Mouse (Mus musculus): ENCODE results near the gene Ptpn18. TPM values are rescaled to one million over a fixed set of nuclear protein-coding genes. Genes with fewer than 3 reads are reported as not detected.

Ptpn18 gene
- polyA plus RNA-seq (2012): 1.4 and 1.5 TPM in 2 replicates

DNA sequence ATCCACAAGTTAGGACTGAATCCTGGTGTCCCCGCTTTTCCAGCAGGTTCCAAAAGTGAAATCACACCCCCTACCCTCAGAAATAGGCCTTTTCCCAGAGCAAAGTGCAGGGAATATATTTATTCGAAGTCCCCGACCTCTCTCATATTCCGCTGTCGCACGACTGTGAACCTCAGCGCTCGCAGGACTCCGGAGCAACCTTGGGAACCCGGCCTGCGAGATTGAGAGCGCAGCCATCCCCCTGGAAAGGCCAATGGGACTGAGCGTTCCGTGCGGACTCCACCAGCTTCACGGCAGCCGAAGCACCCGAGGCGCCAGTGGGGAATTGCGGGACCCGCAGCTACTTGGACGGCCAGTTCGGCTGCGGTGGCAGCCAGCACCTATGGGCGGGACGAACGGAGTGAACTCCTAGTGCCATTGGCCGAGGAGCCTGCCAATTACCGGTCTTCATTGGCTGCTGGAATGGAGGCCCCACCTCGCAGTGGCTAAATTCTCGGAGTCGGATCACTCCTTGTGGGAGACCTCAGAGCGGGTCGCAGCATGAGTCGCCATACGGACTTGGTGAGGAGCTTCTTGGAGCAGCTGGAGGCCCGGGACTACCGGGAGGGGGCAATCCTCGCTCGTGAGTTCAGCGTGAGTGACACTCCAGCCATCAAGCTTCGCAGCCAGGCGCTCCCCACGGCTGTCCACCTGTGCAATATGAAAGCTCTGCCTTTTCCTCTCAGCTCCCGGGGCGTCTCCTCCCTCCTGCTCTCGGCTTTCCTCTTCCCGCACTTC is at the start of gene Ptpn18:
TSS of gene Ptpn18 (plus strand) at position 479 of the 777 bp plus-strand sequence.
- H3K36me3 ChIP-seq (ENCODE audit: control insufficient read depth): no peaks in the 10 kb centered on the region
- peak within 1 kb of the TSS; percentile 66 for H3K4me3 ChIP-seq (replicated peaks)
- peaks cover 21% of the 10 kb centered on the region for H3K4me1 ChIP-seq (ENCODE audit: control insufficient read depth)
- peaks cover 47% of the 10 kb centered on the region for H3K27me3 ChIP-seq (ENCODE audit: control insufficient read depth)
- H3K9me3 ChIP-seq (ENCODE audit: control insufficient read depth, low read length): no peaks in the 10 kb centered on the region
- TF ChIP-seq TAL1 (IDR thresholded peaks at IDR 0.05; ENCODE audit: low read length) (no peak), GATA1 (IDR thresholded peaks at IDR 0.05; ENCODE audit: low read length) (no peak)

DNA sequence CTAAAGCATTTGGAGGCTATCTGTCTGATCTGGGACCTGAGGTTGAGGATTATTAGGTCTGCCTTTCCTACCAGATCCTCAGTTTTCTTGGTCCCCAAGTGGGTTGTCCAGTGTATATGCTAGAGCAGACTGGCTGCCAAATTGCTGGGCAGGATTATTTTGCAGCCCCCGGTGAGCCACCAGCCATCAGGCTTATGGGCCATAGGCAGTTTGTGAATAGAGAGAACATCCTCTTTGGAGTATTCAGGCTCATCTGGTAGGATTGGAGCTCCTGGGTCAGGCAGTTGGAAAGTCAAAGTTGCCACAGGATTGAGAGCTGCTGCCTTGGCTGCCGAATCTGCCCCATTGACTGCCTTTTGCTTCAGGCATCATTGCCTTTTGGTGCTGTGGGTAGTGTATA is 31.1 kb upstream of the Ptpn18 start:
- no peak overlapping the region for H3K4me3 ChIP-seq (replicated peaks)
- H3K9me3 ChIP-seq (ENCODE audit: control insufficient read depth, low read length): peaks cover 51% of the 10 kb centered on the region
- H3K27me3 ChIP-seq (ENCODE audit: control insufficient read depth): no peaks in the 10 kb centered on the region; the same call in 1 of the 2 replicates
- H3K4me1 ChIP-seq (ENCODE audit: control insufficient read depth): peaks cover 8% of the 10 kb centered on the region
- TF ChIP-seq GATA1 (IDR thresholded peaks at IDR 0.05; ENCODE audit: low read length) (no peak), TAL1 (IDR thresholded peaks at IDR 0.05; ENCODE audit: low read length) (no peak)
- no peaks in the 10 kb centered on the region for H3K36me3 ChIP-seq (ENCODE audit: control insufficient read depth)

DNA sequence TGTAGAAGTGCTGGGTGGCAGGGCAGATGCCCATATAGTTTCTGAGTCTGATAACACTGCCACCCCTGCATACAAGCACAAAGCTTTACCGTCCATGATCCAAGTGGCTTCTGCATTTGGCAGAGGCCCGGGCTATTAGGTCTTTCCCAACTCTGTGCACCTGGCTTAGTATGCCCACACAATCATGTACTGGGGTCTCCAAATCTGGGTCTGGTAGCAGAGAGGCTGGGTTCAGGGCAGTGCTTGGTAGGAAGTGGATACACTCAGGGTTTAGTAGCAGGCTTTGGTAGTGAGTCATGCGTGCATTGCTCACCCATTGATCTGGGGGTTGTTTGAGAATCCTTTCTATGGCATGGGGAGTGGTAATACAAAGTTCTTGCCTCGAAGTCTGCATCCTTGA is 30.3 kb upstream of the Ptpn18 start:
- Histone ChIP-seq H3K4me3 (replicated peaks) (no peak overlapping the region), H3K9me3 (ENCODE audit: control insufficient read depth, low read length) (peaks cover 51% of the 10 kb centered on the region), H3K4me1 (ENCODE audit: control insufficient read depth) (peaks cover 15% of the 10 kb centered on the region), H3K27me3 (ENCODE audit: control insufficient read depth) (no peaks in the 10 kb centered on the region; the same call in 1 of the 2 replicates), H3K36me3 (ENCODE audit: control insufficient read depth) (no peaks in the 10 kb centered on the region)
- TF ChIP-seq GATA1 (IDR thresholded peaks at IDR 0.05; ENCODE audit: low read length) (no peak), TAL1 (IDR thresholded peaks at IDR 0.05; ENCODE audit: low read length) (no peak)

DNA sequence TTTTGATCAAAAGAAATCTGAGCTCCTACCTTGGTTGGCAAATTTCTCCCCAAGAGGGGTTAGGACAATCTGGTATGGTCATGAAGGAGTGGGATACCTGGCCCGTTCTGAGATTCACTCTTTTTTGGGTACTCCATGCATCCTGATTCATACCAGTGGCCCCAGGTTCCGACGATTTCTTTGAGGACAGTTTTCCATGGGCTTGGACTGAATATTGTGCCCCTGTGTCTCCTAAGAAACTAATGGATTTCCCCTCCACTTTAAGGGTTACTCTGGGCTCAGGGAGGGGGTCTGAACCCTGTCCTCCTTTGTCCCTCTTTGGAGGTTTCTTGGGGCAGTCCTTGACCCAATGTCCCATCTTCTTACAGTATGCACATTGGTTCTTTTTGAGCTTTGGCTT is 28.6 kb upstream of the Ptpn18 start:
- peaks cover 51% of the 10 kb centered on the region for H3K9me3 ChIP-seq (ENCODE audit: control insufficient read depth, low read length)
- no peak for TF ChIP-seq TAL1 (IDR thresholded peaks at IDR 0.05; ENCODE audit: low read length)
- no peak for TF ChIP-seq GATA1 (IDR thresholded peaks at IDR 0.05; ENCODE audit: low read length)
- H3K4me1 ChIP-seq (ENCODE audit: control insufficient read depth): peaks cover 28% of the 10 kb centered on the region
- H3K4me3 ChIP-seq (replicated peaks): no peak overlapping the region
- no peaks in the 10 kb centered on the region; the same call in 1 of the 2 replicates for H3K27me3 ChIP-seq (ENCODE audit: control insufficient read depth)
- no peaks in the 10 kb centered on the region for H3K36me3 ChIP-seq (ENCODE audit: control insufficient read depth)

DNA sequence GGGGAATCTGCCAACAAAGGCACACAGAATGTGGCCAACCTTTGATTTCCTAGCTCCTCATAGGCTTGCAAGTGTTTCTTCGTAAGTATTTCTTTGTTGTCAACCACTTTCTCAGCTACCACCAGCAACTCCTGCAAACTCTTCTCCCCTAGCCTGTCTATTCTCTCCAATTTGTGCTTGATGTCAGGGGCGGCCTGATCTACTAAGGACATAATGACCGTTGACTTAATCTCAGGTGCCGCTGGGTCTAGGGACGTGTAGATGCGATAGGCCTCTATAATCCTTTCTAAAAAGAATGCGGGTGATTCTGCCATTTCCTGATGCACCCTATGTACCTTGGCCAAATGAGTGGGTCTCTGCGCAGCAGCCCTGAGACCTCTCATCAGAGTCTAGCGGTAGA is 28.1 kb upstream of the Ptpn18 start:
- TF ChIP-seq GATA1 (IDR thresholded peaks at IDR 0.05; ENCODE audit: low read length): no peak
- TF ChIP-seq TAL1 (IDR thresholded peaks at IDR 0.05; ENCODE audit: low read length): no peak

DNA sequence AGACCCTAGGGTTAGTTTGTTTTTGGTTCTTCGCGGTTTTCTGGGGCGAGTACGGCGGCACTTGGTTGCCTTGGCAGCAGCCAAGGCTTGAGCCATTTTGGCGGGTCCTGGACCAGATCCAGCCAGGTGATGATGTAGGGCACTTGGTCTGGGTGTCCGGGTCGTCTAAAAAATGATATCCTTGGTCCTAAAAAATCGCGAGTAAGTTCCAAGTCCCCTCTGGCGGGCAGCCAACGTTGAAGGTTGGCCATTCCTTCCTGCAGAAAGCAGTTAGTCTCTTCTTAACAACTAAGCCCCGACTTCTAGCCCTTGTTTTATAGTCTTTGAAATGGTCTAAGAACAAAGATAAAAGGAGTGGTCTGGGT is 27.2 kb upstream of the Ptpn18 start:
- Histone ChIP-seq H3K36me3 (ENCODE audit: control insufficient read depth) (peaks cover 3% of the 10 kb centered on the region), H3K4me1 (ENCODE audit: control insufficient read depth) (peaks cover 30% of the 10 kb centered on the region), H3K27me3 (ENCODE audit: control insufficient read depth) (no peaks in the 10 kb centered on the region; the same call in 1 of the 2 replicates), H3K9me3 (ENCODE audit: control insufficient read depth, low read length) (peaks cover 42% of the 10 kb centered on the region), H3K4me3 (replicated peaks) (peak overlapping the region; percentile 52)
- TF ChIP-seq GATA1 (IDR thresholded peaks at IDR 0.05; ENCODE audit: low read length) (no peak), TAL1 (IDR thresholded peaks at IDR 0.05; ENCODE audit: low read length) (no peak)

More for the DNA sequence above, 28.1 kb upstream of the Ptpn18 start:
- Histone ChIP-seq H3K27me3 (ENCODE audit: control insufficient read depth) (no peaks in the 10 kb centered on the region; the same call in 1 of the 2 replicates), H3K9me3 (ENCODE audit: control insufficient read depth, low read length) (peaks cover 50% of the 10 kb centered on the region), H3K4me1 (ENCODE audit: control insufficient read depth) (peaks cover 30% of the 10 kb centered on the region), H3K36me3 (ENCODE audit: control insufficient read depth) (no peaks in the 10 kb centered on the region), H3K4me3 (replicated peaks) (no peak overlapping the region)

DNA sequence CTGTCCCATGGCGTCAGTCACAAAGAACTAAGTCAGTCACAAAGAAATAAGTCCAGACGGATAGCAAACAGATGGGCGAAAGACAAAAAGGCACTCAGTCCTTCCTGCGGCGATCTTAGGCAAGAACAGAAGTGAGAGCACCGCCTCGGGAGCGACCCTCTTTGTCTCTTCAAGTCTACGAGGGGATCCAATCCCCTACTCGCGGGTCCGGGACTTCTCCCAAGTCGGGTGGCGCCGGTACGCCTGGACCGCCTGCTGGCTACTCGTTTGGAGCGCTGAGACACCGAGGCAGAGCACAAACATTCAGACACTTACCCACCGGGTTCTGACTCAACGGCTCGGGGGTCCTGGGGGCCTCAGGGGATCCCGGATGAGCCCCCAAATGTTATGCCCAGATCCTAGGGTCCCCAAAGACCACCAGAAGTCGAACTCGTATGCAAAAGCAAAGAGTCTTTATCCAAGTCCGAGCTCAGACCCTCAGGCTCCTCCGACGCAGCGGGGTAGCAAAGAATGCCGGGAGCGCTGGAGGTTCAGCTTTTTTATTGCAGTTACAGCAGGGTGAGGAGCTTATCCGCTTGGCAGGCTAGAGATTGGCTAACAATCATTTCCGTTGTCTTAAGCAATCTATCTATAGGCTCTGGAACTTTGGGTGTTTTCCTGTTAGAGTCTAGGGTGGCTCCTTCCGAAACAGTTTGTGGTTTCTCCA is 26.6 kb upstream of the Ptpn18 start:
- Histone ChIP-seq H3K9me3 (ENCODE audit: control insufficient read depth, low read length) (peaks cover 40% of the 10 kb centered on the region), H3K36me3 (ENCODE audit: control insufficient read depth) (peaks cover 5% of the 10 kb centered on the region), H3K27me3 (ENCODE audit: control insufficient read depth) (no peaks in the 10 kb centered on the region; the same call in 1 of the 2 replicates), H3K4me1 (ENCODE audit: control insufficient read depth) (peaks cover 30% of the 10 kb centered on the region), H3K4me3 (replicated peaks) (peak overlapping the region; percentile 52)
- TF ChIP-seq GATA1 (IDR thresholded peaks at IDR 0.05; ENCODE audit: low read length): no peak
- TF ChIP-seq TAL1 (IDR thresholded peaks at IDR 0.05; ENCODE audit: low read length): no peak

DNA sequence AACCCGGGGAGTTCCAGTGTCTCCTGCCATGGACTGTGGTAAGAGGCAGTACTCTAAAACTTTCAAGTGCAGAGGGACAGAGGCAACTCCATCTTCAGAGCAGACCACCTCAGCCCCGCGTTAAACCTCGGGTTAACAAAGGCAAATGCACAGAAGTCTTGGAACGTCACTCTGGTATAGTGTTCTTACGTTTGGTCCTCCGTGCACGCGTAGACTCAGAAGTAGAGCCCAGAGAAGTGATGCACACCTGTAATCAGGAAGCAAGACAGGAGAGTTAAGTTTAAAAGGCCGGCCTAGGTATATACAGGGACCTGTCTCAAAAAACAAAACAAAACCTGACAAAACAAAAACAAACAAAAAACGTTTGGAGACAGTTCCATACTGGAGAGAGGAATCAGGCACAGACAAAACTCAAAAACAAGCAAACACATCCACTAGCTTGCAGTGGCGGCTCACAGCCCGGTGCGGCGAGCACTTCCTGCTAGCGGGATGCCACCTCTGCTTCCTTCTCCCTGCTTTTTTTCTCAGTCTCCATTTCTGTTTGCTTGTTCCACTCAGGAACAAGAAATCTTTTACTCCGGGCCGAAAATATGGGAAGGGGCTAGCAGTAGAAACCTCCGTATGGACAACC is 25.6 kb upstream of the Ptpn18 start:
- Histone ChIP-seq H3K4me1 (ENCODE audit: control insufficient read depth) (peaks cover 38% of the 10 kb centered on the region), H3K36me3 (ENCODE audit: control insufficient read depth) (peaks cover 5% of the 10 kb centered on the region), H3K4me3 (replicated peaks) (peak overlapping the region; percentile 66), H3K9me3 (ENCODE audit: control insufficient read depth, low read length) (peaks cover 32% of the 10 kb centered on the region), H3K27me3 (ENCODE audit: control insufficient read depth) (no peaks in the 10 kb centered on the region; the same call in 1 of the 2 replicates)
- no peak for TF ChIP-seq TAL1 (IDR thresholded peaks at IDR 0.05; ENCODE audit: low read length)
- TF ChIP-seq GATA1 (IDR thresholded peaks at IDR 0.05; ENCODE audit: low read length): no peak

Measured in erythroblast, embryonic 14.5 days (primary cell).